ENCODE assay signal across 22 mouse cellular contexts in the genomic region with DNA sequence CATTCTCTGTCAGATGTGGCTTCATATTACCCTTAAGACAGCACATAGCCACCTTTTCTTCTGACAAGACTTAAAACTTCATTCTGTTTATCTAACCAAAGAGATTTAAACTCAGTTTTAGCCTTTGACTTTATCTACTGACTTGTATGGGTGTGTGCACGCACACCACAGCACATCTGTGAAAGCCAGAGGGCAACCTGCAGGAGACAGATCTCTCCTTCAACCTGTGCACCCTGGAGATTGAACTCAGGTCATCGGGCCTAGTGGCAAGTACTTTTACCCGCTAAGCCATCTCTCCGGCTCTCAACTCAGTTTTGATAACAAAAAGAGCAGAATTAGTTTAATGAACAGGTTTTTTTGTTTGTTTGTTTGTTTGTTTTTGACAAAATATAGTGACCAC. TPM values are rescaled to one million over a fixed set of nuclear protein-coding genes. Genes with fewer than 3 reads are reported as not detected.
DNase-seq lines count a peak whose midpoint lies in the region; ATAC-seq lines count a peak whose summit lies in the region.
"Had no signal": no experiment of that assay in that cellular context is flagged by ENCODE, and none has a peak within 500 bp of the region (broad histone marks: within the 10 kb centered on the region; RNA-seq: fewer than 3 reads in every experiment).

No protein-coding gene starts in this region.

- H3K27me3 ChIP-seq in heart, embryonic 10.5 days (ENCODE audit: insufficient read depth, poor library complexity, severe bottlenecking) = no peaks in the 10 kb centered on the region
- H3K27me3 ChIP-seq in heart, embryonic 11.5 days (ENCODE audit: control insufficient read depth, insufficient read depth, low read length) = no peaks in the 10 kb centered on the region
- H3K27me3 ChIP-seq in liver, embryonic 11.5 days (replicated peaks; ENCODE audit: control insufficient read depth, insufficient read depth, low read length) = no peaks in the 10 kb centered on the region
- H3K27me3 ChIP-seq in liver, embryonic 15.5 days = no peaks in the 10 kb centered on the region
- H3K27me3 ChIP-seq: forebrain, embryonic 15.5 days; hindbrain, embryonic 12.5 days had no signal

- no peak overlapping the region for H3K4me2 ChIP-seq in heart, embryonic 11.5 days
- H3K4me2 ChIP-seq in liver, embryonic 11.5 days = no peak overlapping the region
- H3K4me2 ChIP-seq in liver, embryonic 15.5 days = peak overlapping the region; percentile 13
- H3K4me2 ChIP-seq: forebrain, embryonic 15.5 days; hindbrain, embryonic 12.5 days had no signal

- H3K4me3 ChIP-seq in heart, embryonic 10.5 days = no peak overlapping the region
- H3K4me3 ChIP-seq in heart, embryonic 11.5 days (ENCODE audit: low read depth, low read length) = no peak overlapping the region
- H3K4me3 ChIP-seq in liver, embryonic 11.5 days (ENCODE audit: low read depth, low read length) = no peak overlapping the region
- no peak overlapping the region for H3K4me3 ChIP-seq in liver, embryonic 15.5 days (replicated peaks)
- H3K4me3 ChIP-seq: erythroblast, embryonic 14.5 days; forebrain, embryonic 15.5 days; hindbrain, embryonic 12.5 days had no signal

- intact Hi-C loops in left cerebral cortex, postnatal 14 days (cut with DNase I) = no loop called here

- H3K9ac ChIP-seq in heart, embryonic 11.5 days (ENCODE audit: low read depth, low read length) = no peak overlapping the region
- H3K9ac ChIP-seq in liver, embryonic 11.5 days (ENCODE audit: low read depth, low read length) = no peak overlapping the region
- no peak overlapping the region for H3K9ac ChIP-seq in liver, embryonic 15.5 days
- H3K9ac ChIP-seq: forebrain, embryonic 15.5 days; hindbrain, embryonic 12.5 days had no signal

- peak; percentile 83 for DNase-seq in heart, embryonic 10.5 days (ENCODE audit: low spot score)
- DNase-seq in liver, embryonic 11.5 days (ENCODE audit: low spot score) = no peak
- no peak for DNase-seq in left cerebral cortex, postnatal 14 days (ENCODE audit: low spot score in 2 of 2)
- DNase-seq in left cerebral cortex, adult 9 months (ENCODE audit: low spot score in 2 of 2) = no peak
- no peak for DNase-seq in cerebellum, adult 8-10 months
- DNase-seq: adrenal gland, postnatal 25 days; B cell, adult 2 months; cerebellum, adult 11 months; cerebellum, adult 9-10 months; cerebellum, postnatal 25 days; gastrocnemius, postnatal 36 days; heart, adult 11 months had no signal

- no peak overlapping the region for H3K27ac ChIP-seq in heart, embryonic 10.5 days
- H3K27ac ChIP-seq in heart, embryonic 11.5 days (ENCODE audit: low read depth, low read length) = no peak overlapping the region
- no peak overlapping the region for H3K27ac ChIP-seq in liver, embryonic 11.5 days (ENCODE audit: low read depth, low read length)
- H3K27ac ChIP-seq in liver, embryonic 15.5 days (replicated peaks) = peak overlapping the region; percentile 60
- H3K27ac ChIP-seq: forebrain, embryonic 15.5 days; hindbrain, embryonic 12.5 days had no signal

- no peak for ATAC-seq in heart, embryonic 11.5 days (replicated peaks; ENCODE audit: insufficient number of reproducible peaks, low FRiP score, low TSS enrichment)
- ATAC-seq in liver, embryonic 11.5 days (replicated peaks; ENCODE audit: low FRiP score) = peak; percentile 93
- peak; percentile 93 for ATAC-seq in liver, embryonic 15.5 days (ENCODE audit: insufficient read depth)
- peak; percentile 93 for ATAC-seq in megakaryocyte-erythroid progenitor cell, adult 5-6 weeks (replicated peaks; ENCODE audit: low FRiP score, low TSS enrichment, poor library complexity, severe bottlenecking)
- ATAC-seq: activated CD4-positive, CD25-positive, alpha-beta regulatory T cell, adult 4 months; CD4-positive, CD25-positive, alpha-beta regulatory T cell, adult 4 months; forebrain, embryonic 15.5 days; hindbrain, embryonic 16.5 days had no signal

- no peaks in the 10 kb centered on the region for H3K36me3 ChIP-seq in heart, embryonic 10.5 days
- no peaks in the 10 kb centered on the region for H3K36me3 ChIP-seq in heart, embryonic 11.5 days (ENCODE audit: control insufficient read depth, insufficient read depth, low read length)
- no peaks in the 10 kb centered on the region for H3K36me3 ChIP-seq in liver, embryonic 11.5 days (ENCODE audit: control insufficient read depth, insufficient read depth, low read length)
- H3K36me3 ChIP-seq in liver, embryonic 15.5 days (replicated peaks) = no peaks in the 10 kb centered on the region

- H3K4me1 ChIP-seq in heart, embryonic 10.5 days = no peaks in the 10 kb centered on the region
- H3K4me1 ChIP-seq in heart, embryonic 11.5 days (ENCODE audit: control insufficient read depth, insufficient read depth, low read length) = no peaks in the 10 kb centered on the region
- peaks cover 3% of the 10 kb centered on the region; the same call in 1 of the 2 replicates for H3K4me1 ChIP-seq in liver, embryonic 11.5 days (replicated peaks; ENCODE audit: control insufficient read depth, insufficient read depth, low read length)
- H3K4me1 ChIP-seq in liver, embryonic 15.5 days (replicated peaks) = peaks cover 48% of the 10 kb centered on the region
- H3K4me1 ChIP-seq: forebrain, embryonic 15.5 days; hindbrain, embryonic 12.5 days had no signal

- 79% methylated on average over 4 of the region's 4 CpGs for WGBS in heart, embryonic 10.5 days
- 81% methylated on average over 4 of the region's 4 CpGs for WGBS in heart, embryonic 11.5 days (ENCODE audit: insufficient replicate concordance)
- WGBS in liver, embryonic 11.5 days = 64% methylated on average over 4 of the region's 4 CpGs
- 20% methylated on average over 4 of the region's 4 CpGs for WGBS in liver, embryonic 15.5 days (ENCODE audit: insufficient replicate concordance)

- no peaks in the 10 kb centered on the region for H3K9me3 ChIP-seq in heart, embryonic 10.5 days
- H3K9me3 ChIP-seq in heart, embryonic 11.5 days (replicated peaks; ENCODE audit: control insufficient read depth, low read length) = no peaks in the 10 kb centered on the region
- no peaks in the 10 kb centered on the region for H3K9me3 ChIP-seq in liver, embryonic 11.5 days (ENCODE audit: control insufficient read depth, low read length)
- H3K9me3 ChIP-seq in liver, embryonic 15.5 days (replicated peaks) = no peaks in the 10 kb centered on the region
- H3K9me3 ChIP-seq: forebrain, embryonic 15.5 days; G1E; hindbrain, embryonic 12.5 days had no signal

RNA-seq across cellular contexts. Expression of gene Rab11fip2, which starts 43.5 kb away (rescaled TPM):
- polyA plus RNA-seq in heart, embryonic 10.5 days (2016; fragmentation: Nextera tagmentation; extraction: Ambion mirVana) = 2.1 and 2.4 TPM in 2 replicates
- polyA plus RNA-seq in heart, embryonic 11.5 days (2014; fragmentation: Nextera tagmentation; extraction: Ambion mirVana) = 2.2 and 3.0 TPM in 2 replicates
- polyA plus RNA-seq in liver, embryonic 11.5 days (2014; fragmentation: Nextera tagmentation; extraction: Ambion mirVana) = 1.4 and 1.5 TPM in 2 replicates
- 0.77 and 0.91 TPM in 2 replicates for polyA plus RNA-seq in liver, embryonic 15.5 days (2015; fragmentation: Nextera tagmentation; extraction: Ambion mirVana)
- 5.6 and 10.9 TPM in 2 replicates for total RNA-seq in megakaryocyte-erythroid progenitor cell, adult 5-6 weeks (2014; fragmentation: Nextera tagmentation)
- 9.3 and 14.4 TPM in 2 replicates for total RNA-seq in megakaryocyte-erythroid progenitor cell, adult 5-6 weeks (2017)
- 10 to 100 TPM; 76.6 to 78.6 TPM for total RNA-seq in left cerebral cortex, postnatal 14 days (2021)
